Mouse (Mus musculus) forebrain, embryonic 11.5 days (tissue): ENCODE measurements around the gene Ldlrap1. TPM values are rescaled to one million over a fixed set of nuclear protein-coding genes. Genes with fewer than 3 reads are reported as not detected.
A peak's percentile ranks its signal among the peaks of the same experiment; 100 is the strongest.

Experiments used
- ATAC-seq: fragments of 200-750 bp; cut with Nextera tagmentation; replicated peaks from 2 replicates; pipeline ENCODE4 v1.8.0; 2017; ENCODE audit warnings: moderate TSS enrichment; ENCODE audit not compliant: low FRiP score
- DNase-seq: peaks from one replicate; pipeline ENCODE4 v3.0.0-alpha.2; 2017; ENCODE audit warnings: low spot score
- H3K27ac ChIP-seq: fragments of 300-500 bp; sonication (generic); 2 replicates; pipeline ENCODE4 v1.5.1; 2014; ENCODE audit warnings: low read depth, low read length
- H3K27me3 ChIP-seq: fragments of 300-500 bp; sonication (generic); 2 replicates; pipeline ENCODE4 v1.6.1; 2014; ENCODE audit warnings: mild to moderate bottlenecking, low read length, mixed read lengths; ENCODE audit not compliant: control insufficient read depth, insufficient read depth
- H3K36me3 ChIP-seq: fragments of 300-500 bp; sonication (generic); 2 replicates; pipeline ENCODE4 v1.6.1; 2014; ENCODE audit warnings: mild to moderate bottlenecking, low read length, moderate library complexity, mixed read lengths; ENCODE audit not compliant: control insufficient read depth, insufficient read depth
- H3K4me1 ChIP-seq: fragments of 300-500 bp; sonication (generic); replicated peaks from 2 replicates; pipeline ENCODE4 v1.6.1; 2014; ENCODE audit warnings: low read length, mixed read lengths; ENCODE audit not compliant: control insufficient read depth, insufficient read depth
- H3K4me2 ChIP-seq: fragments of 300-500 bp; sonication (generic); 2 replicates; pipeline ENCODE4 v1.6.1; 2014; ENCODE audit warnings: low read depth, mild to moderate bottlenecking, low read length, moderate library complexity, mixed read lengths; ENCODE audit not compliant: severe bottlenecking
- H3K4me3 ChIP-seq: fragments of 300-500 bp; sonication (generic); 2 replicates; pipeline ENCODE4 v1.5.1; 2014; ENCODE audit warnings: low read depth, low read length
- H3K9ac ChIP-seq: fragments of 300-500 bp; sonication (generic); 2 replicates; pipeline ENCODE4 v1.6.1; 2014; ENCODE audit warnings: low read length
- H3K9me3 ChIP-seq: fragments of 300-500 bp; sonication (generic); 2 replicates; pipeline ENCODE4 v1.6.1; 2016; ENCODE audit warnings: low read length, mixed read lengths; ENCODE audit not compliant: control insufficient read depth
- WGBS: fragments of 180-500 bp; shearing (Covaris S2); extraction: QIAGEN DNeasy Blood & Tissue Kit; methylation state at CpG from one replicate; pipeline ENCODE4 v1.1.7; 2014; 5-methylcytosine and 5-hydroxymethylcytosine counted together
- polyA plus RNA-seq: library from polyadenylated mRNA; unstranded; fragments of >200 nt; fragmentation: Nextera tagmentation; extraction: Ambion mirVana; gene quantifications from 2 replicates; pipeline ENCODE4 v1.2.1, GENCODE M21; 2014

Ldlrap1 gene
- polyA plus RNA-seq, 1 experiment from 2014 or later = 7.4 TPM

DNA sequence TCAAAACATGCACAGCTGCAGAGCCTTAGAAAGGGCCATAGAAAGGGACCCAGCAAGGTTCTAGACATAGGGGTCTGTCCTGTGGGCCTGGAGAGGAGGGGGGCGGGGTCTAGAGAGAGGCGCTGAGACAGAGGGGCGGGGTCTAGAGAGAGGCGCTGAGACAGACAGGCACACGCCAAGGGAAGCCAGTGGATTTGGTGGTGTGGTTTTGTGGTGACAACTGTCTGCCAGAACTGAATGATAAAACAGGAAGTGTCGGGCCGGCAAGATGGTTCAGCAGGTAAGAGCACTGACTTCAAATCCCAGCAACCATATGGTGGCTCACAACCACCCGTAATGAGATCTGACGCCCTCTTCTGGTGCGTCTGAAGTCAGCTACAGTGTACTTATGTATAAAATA is 19.1 kb upstream of the Ldlrap1 start:
- Histone ChIP-seq H3K4me3 (no peak overlapping the region), H3K4me1 (no peaks in the 10 kb centered on the region), H3K27ac (no peak overlapping the region), H3K9me3 (no peaks in the 10 kb centered on the region), H3K4me2 (no peak overlapping the region), H3K36me3 (no peaks in the 10 kb centered on the region), H3K27me3 (no peaks in the 10 kb centered on the region), H3K9ac (no peak overlapping the region)
- ATAC-seq = no peak
- WGBS = 35% methylated on average over 10 of the region's 10 CpGs
- no peak for DNase-seq

DNA sequence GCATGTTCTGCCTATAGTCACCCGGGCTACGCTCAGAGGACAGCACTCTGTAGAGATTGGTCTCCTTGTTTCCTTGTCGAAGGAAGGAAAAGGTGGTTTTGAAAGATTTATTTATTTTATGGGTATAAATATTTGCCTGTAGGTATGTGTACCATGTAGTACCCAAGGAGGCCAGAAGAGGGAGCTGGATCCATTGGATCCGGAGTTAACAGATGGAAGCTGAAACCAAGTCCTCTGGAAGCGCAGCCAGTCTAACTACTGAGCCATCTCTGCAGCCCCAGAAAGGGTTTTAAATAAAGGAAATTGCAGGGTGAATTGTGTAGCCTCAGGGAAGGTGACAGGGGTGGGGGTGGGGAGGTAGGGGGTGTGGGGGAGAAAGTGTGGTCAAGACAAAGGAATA is 16.9 kb upstream of the Ldlrap1 start:
- no peaks in the 10 kb centered on the region for H3K4me1 ChIP-seq

DNA sequence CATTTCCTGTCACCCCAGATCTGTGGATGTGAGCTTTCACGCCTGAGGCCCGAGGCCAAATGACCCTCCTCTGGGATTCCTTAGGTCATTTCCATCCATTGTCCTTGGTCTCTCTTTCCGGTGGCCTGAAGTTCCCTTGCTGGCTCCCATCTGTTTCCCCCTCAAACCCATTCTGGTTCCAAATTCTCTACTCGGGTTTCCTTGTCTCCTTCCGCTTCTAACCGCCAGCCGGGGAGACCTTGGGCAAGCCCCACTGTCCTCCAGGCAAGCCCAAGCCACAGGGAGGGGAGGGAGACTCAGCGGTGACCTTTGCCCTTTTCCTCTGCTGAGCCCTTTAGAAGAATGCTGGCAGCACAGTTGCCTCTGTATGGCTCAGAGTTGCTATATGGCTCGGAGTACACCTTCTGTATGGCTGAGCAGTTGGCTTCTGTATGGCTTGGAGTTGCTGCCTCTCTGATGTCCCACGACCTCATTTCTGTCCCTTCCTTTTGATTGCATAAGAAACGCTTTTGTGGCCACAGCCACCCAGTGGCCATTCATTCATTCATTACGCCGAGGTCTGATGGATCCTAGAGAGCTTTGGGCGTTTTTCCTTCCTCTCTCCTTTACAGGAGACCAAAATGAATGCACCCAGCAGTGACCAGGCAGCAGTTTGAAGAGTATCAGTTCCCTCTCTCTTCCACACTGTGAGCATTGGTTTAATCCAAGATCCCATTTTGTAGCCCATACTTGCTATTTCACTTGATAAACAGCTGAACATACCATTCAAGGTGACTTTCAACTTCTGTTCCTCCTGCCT is 11.5 kb upstream of the Ldlrap1 start:
- Histone ChIP-seq H3K4me3 (no peak overlapping the region), H3K27ac (no peak overlapping the region), H3K27me3 (no peaks in the 10 kb centered on the region), H3K36me3 (no peaks in the 10 kb centered on the region), H3K4me1 (no peaks in the 10 kb centered on the region), H3K9ac (no peak overlapping the region), H3K9me3 (no peaks in the 10 kb centered on the region), H3K4me2 (no peak overlapping the region)
- no peak for ATAC-seq
- 39% methylated on average over 14 of the region's 14 CpGs for WGBS
- no peak for DNase-seq

More for the DNA sequence above, 16.9 kb upstream of the Ldlrap1 start:
- WGBS = 56% methylated on average over 5 of the region's 5 CpGs
- Histone ChIP-seq H3K9ac (no peak overlapping the region), H3K4me3 (no peak overlapping the region), H3K4me2 (no peak overlapping the region), H3K27me3 (no peaks in the 10 kb centered on the region), H3K9me3 (no peaks in the 10 kb centered on the region), H3K27ac (no peak overlapping the region), H3K36me3 (no peaks in the 10 kb centered on the region)
- ATAC-seq (no peak), DNase-seq (peak; percentile 72)

DNA sequence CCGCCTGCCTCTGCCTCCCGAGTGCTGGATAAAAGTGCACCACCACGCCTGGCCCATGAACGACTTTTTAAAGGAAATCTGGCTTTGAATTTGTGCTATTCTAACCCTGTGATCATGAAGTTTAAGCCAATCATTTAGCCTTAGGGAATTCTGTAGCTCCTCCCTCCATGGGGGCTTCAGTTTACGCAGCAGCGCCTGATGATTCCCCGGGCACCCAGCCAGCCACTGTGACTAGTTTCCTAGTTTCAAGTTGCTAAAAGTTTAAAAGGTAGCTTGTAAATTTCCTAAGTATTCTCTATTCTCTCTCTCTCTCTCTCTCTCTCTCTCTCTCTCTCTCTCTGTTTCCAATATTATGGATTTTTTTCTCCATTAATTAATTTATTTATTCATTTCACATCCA is 8.4 kb upstream of the Ldlrap1 start:
- Histone ChIP-seq H3K36me3 (no peaks in the 10 kb centered on the region), H3K27me3 (no peaks in the 10 kb centered on the region), H3K4me1 (no peaks in the 10 kb centered on the region), H3K9ac (no peak overlapping the region), H3K27ac (no peak overlapping the region), H3K9me3 (no peaks in the 10 kb centered on the region), H3K4me2 (no peak overlapping the region), H3K4me3 (no peak overlapping the region)
- no peak for ATAC-seq
- WGBS = 75% methylated on average over 7 of the region's 7 CpGs
- DNase-seq = no peak

DNA sequence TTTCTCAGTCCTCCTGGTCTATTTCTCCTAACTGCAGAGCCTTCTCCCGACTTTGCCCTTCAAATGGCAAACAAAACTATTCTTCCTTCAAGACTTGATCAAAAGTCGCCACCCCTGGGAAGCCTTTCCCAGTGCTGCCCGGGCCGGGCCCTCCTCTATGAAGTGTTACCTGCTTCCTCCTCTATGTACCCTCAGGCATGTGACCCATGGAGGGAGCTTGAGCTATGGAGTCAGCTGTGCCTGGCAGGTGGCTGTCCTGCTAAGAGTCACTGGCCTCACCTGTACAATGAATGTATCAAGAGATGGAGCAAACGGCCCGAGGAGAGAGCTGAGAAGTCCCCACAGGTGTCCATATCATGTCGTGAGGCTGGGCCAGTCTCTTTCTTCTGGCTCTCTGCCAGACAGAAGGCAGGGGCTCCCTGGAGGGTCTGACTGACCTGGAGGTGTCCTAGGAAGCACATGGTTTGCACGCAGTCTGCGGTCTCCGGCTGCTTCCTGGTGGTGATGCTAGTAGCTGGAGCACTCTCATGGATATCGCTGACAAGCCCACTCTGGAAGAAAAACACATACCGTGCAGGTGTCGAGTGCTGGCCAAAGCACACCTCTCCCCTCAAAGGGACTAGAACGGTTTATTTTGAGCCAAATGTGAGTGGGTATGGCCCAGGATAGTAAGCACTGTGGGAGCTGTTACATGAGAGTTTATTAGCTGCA is 7.6 kb upstream of the Ldlrap1 start:
- Histone ChIP-seq H3K27ac (no peak overlapping the region), H3K4me3 (no peak overlapping the region), H3K27me3 (no peaks in the 10 kb centered on the region), H3K4me1 (no peaks in the 10 kb centered on the region), H3K4me2 (no peak overlapping the region), H3K9me3 (no peaks in the 10 kb centered on the region), H3K36me3 (no peaks in the 10 kb centered on the region), H3K9ac (no peak overlapping the region)
- WGBS = 71% methylated on average over 14 of the region's 14 CpGs
- ATAC-seq (no peak), DNase-seq (no peak)

DNA sequence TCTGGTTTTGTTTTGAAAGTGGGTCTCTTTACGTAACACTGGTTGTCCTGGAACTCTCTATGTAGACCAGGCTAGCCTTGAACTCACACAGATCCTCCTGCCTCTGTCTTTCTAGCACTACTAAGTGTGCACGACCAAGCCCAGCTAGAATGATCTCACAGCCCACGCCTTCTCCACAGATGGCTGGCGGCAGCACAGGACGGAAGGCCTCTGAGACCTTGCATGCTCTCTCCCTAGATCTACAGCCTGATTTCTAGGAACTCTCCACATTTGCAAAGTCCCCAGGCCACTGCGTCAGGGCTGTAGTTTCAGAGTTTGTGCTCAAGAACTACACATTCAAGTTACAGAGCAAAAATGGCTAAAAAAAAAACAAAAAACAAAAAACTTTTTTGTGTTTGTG is 6.3 kb upstream of the Ldlrap1 start:
- no peaks in the 10 kb centered on the region for H3K4me1 ChIP-seq
- no peaks in the 10 kb centered on the region for H3K9me3 ChIP-seq
- ATAC-seq (no peak), DNase-seq (no peak)
- H3K27me3 ChIP-seq = no peaks in the 10 kb centered on the region
- 85% methylated on average over 6 of the region's 6 CpGs for WGBS
- no peak overlapping the region for H3K9ac ChIP-seq
- H3K4me3 ChIP-seq = no peak overlapping the region
- H3K36me3 ChIP-seq = no peaks in the 10 kb centered on the region
- no peak overlapping the region for H3K27ac ChIP-seq
- H3K4me2 ChIP-seq = no peak overlapping the region

DNA sequence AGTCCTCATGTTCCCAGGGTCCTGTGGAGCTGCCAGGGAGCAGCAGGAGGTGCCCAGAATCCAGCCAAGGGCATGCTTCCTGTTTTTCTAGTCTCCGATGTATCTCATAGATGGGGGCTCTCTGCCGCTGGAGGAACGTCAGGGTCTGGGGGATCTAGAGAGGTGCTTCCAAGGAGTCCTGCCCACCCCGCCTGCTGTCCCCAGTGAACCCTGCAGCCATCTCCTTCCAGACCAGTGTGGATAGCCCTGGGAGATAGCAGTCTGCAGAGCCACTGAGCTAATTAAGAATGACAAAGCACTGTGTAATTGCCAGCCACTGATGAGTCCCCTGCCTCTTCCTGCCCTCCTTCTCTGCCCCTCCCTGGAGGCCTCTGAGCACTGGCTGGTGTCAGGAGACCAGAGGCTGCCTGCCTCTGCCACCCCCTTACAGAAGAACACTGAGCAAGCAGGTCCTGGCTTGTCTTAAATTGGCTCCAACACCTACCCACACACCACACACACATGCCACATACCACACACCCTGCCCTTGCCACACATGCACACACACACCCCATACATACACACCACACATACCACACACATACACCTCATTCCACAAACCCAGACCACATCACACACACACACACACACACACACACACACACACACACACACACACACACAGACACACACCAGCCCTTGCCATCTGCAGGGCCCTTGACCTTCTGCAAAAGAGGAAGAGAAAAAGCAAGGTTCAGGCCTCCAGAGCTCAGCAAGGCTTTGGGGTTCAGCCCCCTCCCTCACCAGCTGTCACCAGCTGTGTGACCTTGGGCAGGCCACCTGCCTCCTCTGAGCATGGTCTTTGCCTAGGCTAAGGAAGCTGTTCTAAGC is 5.2 kb upstream of the Ldlrap1 start:
- H3K27ac ChIP-seq = no peak overlapping the region
- no peak overlapping the region for H3K9ac ChIP-seq
- WGBS = 55% methylated on average over 4 of the region's 4 CpGs
- H3K4me3 ChIP-seq = no peak overlapping the region
- H3K4me1 ChIP-seq = 0 out of 2 replicates have a peak, but pooled peaks cover 3% of the 10 kb centered on the region
- no peaks in the 10 kb centered on the region; the same call in 1 of the 2 replicates for H3K27me3 ChIP-seq
- H3K4me2 ChIP-seq = no peak overlapping the region
- ATAC-seq = no peak
- no peaks in the 10 kb centered on the region for H3K36me3 ChIP-seq
- DNase-seq = no peak
- no peaks in the 10 kb centered on the region for H3K9me3 ChIP-seq

DNA sequence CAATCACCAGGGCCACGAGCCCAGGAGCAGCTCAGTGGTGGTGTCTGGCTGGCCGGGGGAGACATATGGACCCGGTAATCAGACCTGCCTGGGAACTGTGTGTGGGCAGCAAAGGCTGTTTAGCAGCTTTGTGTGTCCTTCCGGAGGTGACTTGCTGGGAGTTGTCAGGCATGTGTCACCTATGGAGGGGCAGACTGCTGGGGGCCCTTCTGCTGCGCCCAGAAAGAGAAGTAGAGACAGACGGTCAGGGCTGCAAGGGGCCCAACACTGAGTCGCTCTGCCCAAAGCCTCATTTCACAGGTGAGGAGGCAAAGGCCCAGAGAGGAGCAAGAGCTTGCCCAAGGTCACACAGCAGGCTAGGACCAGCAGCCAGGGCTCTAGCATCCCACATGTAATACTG is 2.1 kb upstream of the Ldlrap1 start:
- Histone ChIP-seq H3K36me3 (no peaks in the 10 kb centered on the region), H3K4me1 (peaks cover 13% of the 10 kb centered on the region), H3K27ac (no peak overlapping the region), H3K9ac (no peak overlapping the region), H3K4me2 (no peak overlapping the region), H3K9me3 (no peaks in the 10 kb centered on the region), H3K27me3 (peaks cover 9% of the 10 kb centered on the region), H3K4me3 (no peak overlapping the region)
- DNase-seq = no peak
- ATAC-seq = no peak
- WGBS = 76% methylated on average over 7 of the region's 7 CpGs
